Mouse (Mus musculus): ENCODE data around the gene Rnf144b.

Gene Rnf144b

DNA sequence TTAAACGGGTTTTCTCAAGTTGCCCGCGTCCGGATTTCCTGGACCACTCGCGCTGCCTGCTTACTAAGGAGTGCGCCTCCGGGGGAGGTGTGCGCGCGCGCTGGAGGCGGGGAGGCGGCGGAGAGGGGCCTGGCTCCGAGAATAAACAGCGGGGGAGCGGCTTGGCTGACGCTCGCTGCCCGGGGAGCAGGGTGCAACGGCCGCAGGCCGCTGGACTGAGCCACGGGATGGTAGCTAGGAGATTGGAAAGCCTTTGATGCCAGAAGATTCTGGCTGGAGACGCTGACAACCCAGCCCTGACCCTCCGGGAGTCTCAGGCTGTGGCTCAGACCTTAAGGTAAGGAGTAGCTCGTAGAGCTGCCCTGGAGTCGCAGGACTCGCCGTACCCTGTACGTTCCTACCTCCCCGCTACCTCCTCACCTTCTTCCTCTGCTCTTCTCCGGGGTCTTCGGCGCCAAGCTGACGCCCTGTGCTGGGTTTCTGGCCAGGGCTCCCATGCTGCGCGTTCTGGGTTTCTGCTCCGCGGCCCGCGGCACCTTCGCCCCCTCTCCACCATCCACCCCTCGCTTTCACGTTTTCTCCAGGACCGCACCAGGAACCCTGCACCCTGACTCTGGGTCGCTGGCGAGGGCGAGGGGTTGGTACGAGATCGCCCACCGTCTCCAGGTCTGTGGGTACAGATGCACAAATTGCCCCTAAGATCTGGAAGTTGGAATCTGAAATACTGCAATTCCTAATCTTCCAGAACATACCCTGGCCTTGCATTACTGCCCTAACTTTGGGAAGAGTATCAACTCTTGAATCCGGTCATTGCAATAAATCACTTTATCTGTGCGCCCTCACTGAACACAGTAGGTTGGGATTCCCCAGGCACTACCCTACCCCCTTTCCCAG, at the start of gene Rnf144b:
TSS of gene Rnf144b (plus strand) at position 120 of the 894 bp plus-strand sequence.
- in situ Hi-C loops (cut with MboI, MseI): no loop called here

DNA sequence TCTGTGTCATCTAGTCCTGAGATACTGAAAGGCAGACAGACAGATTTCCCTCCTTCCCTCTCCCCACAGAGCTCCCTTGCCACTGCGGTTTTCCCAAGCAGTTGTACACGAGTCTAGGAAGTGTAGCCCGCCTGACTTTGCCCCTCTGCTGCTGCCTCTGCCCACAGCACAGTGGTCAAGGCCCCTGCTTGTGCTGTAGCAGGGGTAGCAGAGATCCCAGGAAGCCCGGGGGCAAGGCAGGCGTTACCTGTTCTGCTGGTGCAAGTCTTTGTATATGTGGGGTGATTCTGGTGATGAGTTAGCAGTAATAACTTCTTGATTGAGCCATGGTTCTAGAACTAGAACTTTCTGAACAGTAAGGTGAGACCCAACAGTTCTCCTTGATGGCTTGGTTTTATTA, 46.3 kb upstream of the Rnf144b start:
- in situ Hi-C loops (cut with MboI, MseI): loop anchor here (5.0 to 25.0 kb wide), 2 partner anchors 211 to 389 kb away; no protein-coding TSS in a partner anchor

DNA sequence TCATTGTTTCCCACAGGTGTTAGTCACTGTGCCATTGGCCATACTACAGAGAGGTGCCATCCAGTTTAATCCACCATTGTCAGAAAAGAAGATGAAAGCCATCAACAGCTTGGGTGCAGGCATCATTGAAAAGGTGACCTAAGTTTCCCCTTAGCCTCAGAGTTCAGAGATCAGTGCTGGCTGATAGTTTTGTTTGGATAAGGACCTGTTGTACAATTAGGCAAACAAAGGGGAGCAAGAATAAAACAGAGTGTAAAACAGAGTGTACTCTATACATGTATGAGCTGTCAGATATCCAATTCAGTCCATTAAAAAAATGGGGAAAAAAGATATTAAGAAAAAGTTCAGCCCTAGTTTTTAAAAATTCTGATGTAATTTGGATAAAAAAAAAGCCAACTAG, 45.1 kb upstream of the Rnf144b start:
- in situ Hi-C loops (cut with MboI, MseI): loop anchor here (5.0 to 25.0 kb wide), 2 partner anchors 210 to 390 kb away; no protein-coding TSS in a partner anchor

DNA sequence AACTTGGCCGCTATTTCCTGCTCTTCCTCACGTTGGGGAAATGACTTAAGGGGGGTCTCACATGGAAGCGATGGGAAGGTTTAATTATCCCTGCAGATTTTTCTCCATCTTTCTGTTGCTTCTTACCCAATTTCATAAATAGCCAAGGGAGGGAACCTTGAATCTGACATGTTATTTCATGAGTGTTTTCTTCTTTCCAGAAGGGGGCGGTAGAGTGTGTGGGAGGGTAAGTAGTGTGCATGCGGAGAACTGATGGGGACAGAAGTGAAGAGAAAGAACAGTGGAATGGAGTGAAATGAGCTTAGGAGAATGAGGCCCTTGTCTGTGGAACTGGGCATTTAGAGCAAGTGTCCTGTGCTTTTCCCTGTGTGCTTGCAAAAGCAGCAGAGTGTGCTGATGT, 43.7 kb upstream of the Rnf144b start:
- in situ Hi-C loops (cut with MboI, MseI): loop anchor here (5.0 to 25.0 kb wide), 2 partner anchors 209 to 391 kb away; no protein-coding TSS in a partner anchor

DNA sequence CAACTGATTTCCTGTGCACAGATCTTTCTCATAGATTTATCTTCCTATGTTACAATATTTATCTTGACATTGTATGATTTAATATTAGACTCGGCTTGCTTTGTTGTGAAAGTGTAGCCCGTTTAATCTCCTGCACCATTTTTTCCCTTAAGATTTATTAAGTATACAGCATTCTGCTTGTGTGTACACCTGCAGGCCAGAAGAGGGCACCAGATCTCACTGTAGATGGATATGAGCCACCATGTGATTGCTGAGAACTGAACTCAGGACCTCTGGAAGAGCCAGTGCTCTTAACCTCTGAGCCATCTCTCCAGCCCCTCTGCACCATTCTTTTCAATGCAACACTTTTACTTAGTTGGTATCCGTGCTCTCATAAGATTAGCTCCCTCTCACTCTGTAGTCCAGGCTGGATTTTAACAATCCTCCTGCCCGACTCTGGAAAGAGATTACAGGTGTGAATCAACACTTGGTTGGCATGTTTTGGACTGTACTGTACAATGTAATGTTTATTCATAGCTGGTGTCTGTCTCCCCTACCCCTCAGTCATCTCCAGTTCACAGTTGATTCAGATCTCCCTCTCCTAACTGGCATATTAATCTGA, 41.5 kb upstream of the Rnf144b start:
- in situ Hi-C loops (cut with MboI, MseI): loop anchor here (25.0 kb wide), 1 partner anchor 394 kb away; no protein-coding TSS in a partner anchor

DNA sequence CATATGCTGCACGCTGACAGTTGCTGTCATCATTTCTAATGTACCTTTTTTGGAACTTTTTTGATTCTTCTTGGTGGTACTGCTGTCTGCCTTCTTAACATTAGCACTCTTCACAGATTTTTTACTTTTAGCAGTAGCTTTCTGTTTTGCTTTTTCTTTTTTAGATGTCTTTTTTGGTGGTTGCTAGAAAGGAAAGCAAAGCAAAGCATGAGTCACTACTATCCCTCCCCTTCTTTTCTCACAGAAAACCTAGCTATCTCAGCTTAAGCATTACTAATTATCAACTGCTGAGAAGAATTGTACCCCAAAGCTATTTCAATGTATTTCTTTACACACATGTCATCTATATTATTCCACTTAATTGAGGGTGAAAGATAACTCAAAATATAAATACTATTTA, 34.0 kb upstream of the Rnf144b start:
- in situ Hi-C loops (cut with MboI, MseI): loop anchor here (25.0 kb wide), 1 partner anchor 401 kb away; no protein-coding TSS in a partner anchor

DNA sequence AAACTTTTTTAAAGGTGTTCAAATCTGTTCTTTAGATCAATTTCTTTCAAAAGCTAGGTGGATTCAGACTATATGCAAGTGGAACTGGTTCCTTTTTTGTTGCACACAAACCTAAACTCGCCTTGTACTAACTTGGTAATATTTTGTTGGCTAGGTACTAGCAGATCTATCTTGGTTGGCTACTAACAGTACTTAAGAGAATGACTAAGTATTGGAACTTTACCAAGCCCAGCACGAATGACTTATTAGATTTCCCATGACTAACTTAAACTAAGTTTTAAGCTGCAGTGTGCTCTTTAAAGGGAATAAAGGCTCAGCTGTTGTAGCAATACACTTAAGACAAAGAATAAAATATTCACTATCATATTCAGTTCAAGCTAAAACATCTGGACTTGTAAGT, 33.2 kb upstream of the Rnf144b start:
- in situ Hi-C loops (cut with MboI, MseI): loop anchor here (25.0 kb wide), 1 partner anchor 402 kb away; no protein-coding TSS in a partner anchor

DNA sequence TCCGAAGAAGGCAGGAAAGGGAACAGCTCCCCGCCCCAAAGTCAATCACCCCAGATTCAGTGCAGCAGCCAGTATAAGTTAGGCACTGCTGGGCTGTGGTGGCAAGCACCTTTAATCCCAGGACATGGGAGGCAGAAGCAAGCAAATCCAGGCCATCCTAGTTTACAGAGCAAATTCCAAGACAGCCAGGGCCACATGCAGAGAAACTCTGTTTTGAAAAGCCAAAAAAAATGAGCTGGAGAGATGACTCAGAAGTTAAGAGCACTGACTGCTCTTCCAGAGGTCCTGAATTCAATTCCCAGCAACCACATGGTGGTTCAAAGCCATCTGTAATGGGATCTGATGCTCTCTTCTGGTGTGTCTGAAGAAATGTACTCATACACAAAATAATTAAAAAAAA, 28.7 kb upstream of the Rnf144b start:
- in situ Hi-C loops (cut with MboI, MseI): loop anchor here (25.0 kb wide), 1 partner anchor 406 kb away; no protein-coding TSS in a partner anchor

DNA sequence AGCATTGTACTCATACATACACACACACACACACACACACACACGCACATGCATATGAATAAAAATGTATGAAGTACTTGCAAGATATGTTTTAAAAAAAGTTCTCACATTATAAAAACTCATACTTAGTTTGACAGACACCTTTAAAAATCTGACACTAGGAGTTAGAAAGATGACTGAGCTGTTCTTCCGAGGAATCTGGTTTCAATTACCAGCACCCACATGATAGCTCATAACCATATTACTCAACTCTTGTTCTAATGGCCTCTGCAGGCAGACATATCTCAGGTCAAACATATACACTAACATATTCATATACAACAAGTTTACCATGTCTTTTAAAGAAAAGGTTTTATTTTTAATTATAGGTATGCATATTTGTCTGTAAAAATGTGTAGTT, 25.9 kb upstream of the Rnf144b start:
- in situ Hi-C loops (cut with MboI, MseI): loop anchor here (25.0 kb wide), 1 partner anchor 409 kb away; no protein-coding TSS in a partner anchor

DNA sequence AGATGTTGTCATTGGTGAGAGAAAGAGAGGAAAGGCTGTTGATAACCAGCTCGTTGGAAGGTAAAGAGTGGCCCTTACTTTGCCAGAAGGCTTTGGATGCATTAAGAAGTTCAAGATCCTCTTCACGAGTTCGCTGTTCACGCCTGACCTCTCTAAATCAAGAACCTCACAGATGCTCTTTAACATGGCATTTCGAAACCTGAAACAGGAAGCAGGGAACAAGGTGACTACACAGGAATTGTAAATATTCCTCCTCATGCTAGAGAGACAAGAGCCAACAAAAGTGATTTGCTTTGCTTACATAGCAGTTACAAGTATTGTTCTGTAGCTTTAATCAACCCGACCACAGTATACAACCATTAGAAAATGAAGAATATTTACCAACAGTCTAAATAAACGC, 23.2 kb upstream of the Rnf144b start:
- in situ Hi-C loops (cut with MboI, MseI): loop anchor here (25.0 kb wide), 1 partner anchor 412 kb away; no protein-coding TSS in a partner anchor

DNA sequence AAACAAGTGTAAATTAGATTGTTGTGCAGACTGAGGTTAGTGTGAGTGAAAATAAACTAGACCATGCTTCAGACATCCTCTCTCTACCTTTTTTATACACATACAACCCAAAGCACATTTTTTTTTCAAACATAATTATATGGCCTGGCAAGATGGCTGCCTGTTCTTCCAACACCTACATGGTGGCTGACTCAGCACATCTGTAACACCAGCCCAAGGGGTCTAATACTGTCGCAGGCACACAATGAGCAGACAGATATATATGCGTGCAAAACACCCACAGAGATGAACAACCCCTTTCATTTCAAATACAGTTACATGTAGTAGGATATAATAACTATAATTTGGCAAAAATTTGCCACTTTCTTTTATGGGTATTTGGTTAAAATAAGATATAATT, 21.9 kb upstream of the Rnf144b start:
- in situ Hi-C loops (cut with MboI, MseI): loop anchor here (10.0 kb wide), 1 partner anchor 1444 kb away; no protein-coding TSS in a partner anchor

DNA sequence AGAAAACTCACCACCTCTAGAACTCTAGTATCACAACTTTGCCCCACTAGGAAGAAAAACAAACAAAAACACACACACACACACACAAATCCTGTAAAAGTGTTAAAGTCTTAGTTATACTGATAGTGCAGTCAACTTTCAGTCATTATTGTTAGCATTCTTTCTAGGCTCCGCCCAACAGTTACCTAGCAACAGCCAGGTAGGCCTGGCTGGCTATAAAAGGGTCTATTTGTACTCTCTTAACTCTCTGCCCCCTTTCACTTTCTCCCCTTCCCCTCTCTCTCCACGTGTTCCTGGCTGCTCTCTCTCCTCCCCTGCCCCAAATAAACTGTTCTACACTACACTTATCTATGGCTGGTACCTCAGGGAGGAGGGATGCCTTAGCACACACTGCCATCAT, 18.3 kb upstream of the Rnf144b start:
- in situ Hi-C loops (cut with MboI, MseI): loop anchor here (10.0 kb wide), 1 partner anchor 1441 kb away; no protein-coding TSS in a partner anchor

DNA sequence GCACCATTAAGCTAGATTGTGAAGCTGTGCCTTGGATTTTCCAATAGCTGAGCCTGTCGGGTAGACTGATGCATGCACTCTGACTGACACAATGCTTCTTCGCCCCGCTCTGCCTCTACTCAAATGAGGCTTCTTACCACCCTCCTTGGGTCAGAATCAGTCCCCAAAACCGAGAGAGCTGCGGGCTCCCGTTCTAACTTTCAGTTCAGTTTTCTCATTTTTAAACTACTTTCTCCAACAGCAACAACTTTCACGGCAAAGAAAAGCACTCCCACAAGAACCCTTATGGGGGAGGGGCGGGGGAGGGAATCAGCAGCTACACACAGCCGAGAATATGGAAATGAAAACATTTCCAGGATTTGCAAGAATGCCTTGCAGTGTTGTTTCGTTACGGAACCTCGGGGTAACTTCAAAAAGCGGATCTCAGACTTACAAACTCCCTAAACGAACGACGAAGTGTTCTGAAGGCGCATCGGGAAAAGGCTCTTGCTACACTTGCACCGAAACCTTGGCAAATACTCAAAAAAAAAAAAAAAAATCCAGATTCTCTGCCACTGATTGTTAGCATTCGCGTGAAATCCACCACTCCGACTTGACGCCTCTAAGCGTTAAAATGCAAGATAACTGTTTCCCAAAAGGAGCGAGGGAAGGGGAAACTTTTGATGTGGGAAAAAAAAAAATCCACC, 17.5 kb upstream of the Rnf144b start:
- in situ Hi-C loops (cut with MboI, MseI): loop anchor here (10.0 kb wide), 1 partner anchor 1440 kb away; no protein-coding TSS in a partner anchor

DNA sequence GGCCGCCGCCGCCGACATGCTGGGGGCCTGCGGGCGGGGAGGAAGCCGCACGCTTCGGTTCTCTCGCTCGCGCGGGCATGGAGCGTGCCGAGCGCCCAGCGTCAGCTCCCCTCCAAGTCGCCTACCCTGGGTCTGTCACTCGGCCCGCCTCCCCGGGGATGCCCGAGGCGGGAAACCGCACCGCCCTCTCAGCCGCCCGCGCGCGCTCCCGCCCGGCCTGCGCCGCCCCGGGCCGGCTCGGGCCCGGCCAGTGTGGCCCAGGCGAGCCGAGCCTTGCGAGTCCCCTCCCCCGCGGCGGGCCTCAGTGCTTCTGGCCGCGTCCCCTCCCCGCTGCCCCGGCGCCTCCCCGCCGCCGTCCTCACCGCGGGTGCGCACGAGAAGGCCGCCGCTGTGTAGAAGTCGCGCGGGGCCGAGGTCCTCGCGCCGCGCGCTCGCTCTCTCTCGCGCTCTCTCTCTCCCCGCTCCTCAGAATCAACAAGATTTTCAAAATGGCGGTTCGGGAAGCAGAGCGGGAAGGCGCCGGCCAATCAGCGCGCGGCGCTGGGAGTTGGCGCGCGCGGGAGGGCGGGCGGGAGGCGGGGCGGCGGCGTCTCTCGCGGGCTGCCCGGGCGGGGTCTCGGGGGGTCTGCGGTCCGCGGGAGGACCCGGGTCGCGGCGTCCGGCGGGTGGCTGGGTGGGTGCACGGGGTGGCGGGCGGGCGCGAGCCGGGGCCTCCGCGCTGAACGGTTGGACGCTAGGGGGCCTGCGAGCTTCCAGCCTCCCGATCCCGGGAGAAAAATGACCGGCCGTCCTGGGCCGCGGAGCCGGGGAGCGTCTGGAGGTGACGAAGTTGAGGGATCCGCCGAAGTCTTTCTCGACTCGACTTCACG, 16.5 kb upstream of the Rnf144b start, which contains the start of gene Dek:
TSS of gene Dek (minus strand) at position 491 of the 869 bp plus-strand sequence.
- in situ Hi-C loops (cut with MboI, MseI): loop anchor here (10.0 kb wide), 1 partner anchor 1439 kb away; no protein-coding TSS in a partner anchor

DNA sequence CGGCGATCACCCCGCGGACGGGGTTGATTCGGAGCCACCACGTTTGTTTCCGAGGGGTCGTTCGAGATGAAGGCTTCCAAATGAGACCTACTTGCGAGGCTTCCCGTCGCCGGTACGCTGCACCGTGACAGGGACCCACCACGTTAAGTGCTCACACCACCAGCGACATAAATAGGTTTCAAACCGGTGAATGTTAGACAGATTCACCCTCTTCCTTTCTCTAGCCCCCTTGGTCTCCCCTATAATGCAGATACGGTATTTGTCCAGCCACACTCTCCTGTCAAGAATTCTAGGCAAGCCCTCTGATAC, 15.9 kb upstream of the Rnf144b start:
- in situ Hi-C loops (cut with MboI, MseI): loop anchor here (10.0 kb wide), 1 partner anchor 1438 kb away; no protein-coding TSS in a partner anchor

DNA sequence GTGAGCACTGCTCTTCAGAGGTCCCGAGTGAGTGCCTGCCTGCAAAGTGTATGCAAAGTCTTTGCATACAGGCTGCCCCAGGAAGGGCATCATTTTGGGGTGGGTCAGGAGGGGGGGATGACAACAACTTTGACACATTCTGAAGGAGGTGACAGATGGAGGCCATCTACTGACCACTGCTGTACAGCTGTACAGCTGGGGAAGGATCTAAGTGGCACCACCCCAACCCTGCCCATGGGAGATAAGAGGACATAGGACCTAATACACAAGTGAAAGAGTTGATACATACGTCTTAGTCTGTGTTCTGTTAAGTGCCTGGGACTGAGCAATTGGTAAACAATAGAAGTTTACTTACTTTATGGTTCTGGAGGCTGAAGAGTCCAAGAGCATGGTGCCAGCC, 13.2 kb upstream of the Rnf144b start:
- in situ Hi-C loops (cut with MboI, MseI): loop anchor here (10.0 kb wide), 1 partner anchor 1436 kb away; no protein-coding TSS in a partner anchor

DNA sequence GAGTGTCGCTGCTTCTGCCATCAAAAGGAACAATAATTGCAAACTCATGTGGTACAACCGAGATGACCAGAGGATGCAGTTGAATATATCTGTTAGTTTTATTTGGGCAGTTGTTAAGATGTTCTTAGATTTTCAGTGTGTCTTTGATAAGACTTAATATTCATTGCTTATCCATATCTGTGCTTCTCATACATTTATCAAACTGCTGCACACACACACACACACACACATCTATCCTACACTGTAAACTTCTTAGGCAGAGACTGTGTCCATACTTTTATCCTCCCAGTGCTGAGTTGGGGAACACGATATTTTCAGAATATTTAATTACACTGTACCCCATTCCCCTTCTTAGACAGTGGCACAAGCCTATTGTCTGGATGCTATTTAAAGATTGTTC, 11.3 kb upstream of the Rnf144b start:
- in situ Hi-C loops (cut with MboI, MseI): no loop called here

DNA sequence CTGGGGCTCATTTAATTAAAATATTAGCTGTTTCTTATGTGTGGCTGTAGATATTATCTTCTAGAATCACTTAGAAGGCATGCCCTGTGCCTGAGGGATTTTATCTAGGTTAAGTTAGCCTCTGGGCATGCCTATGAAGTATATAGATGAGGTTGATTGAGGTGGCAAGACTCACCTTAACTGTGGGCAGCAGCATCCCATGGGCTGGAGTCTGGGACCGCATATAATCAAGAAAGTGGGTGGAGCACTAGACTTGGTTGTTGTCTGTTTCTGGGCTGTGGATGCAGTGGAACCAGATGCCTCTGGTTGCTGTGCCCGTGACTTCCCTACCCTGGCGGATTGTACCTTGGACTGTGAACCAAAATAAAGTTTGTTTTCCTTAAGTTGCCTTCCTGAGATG, 10.4 kb upstream of the Rnf144b start:
- in situ Hi-C loops (cut with MboI, MseI): no loop called here

DNA sequence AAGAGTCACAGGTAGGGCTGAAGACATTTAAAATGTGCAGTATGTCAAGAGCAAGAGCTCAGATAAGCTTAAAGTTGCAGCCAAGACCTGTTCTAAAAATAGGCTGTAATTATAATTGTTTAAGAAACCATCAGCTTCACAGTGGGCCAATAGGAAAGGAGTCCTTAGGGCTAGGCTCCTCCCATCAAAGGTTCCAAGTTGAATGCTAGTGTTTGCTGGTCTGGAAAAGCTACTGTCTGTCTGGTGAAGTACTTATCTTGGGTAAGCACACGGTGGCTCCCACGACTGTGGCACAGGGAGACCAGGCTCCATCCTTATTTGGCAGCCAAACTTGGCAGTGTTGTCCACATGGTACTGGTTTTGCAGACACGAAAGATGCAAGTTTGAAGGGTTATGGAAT, 9.5 kb upstream of the Rnf144b start:
- in situ Hi-C loops (cut with MboI, MseI): no loop called here

DNA sequence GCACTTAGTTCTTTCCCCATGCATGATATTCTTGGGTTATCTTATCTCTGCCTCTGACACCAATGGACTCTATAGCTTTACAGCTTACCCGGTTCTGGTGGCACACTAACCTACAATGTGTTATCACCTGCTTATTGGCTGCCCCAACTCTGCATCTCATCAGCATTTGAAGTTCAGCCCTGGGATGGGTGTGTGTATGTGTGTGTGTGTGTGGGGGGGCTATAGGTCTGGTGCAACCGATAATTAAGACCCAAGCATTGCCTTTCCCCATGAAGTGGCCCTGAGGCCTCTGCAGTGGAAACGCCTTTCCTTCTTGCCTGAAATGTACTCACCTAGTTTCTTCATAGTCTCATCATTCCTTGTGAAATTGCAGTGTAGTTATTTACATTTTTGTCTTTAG, 6.5 kb upstream of the Rnf144b start:
- in situ Hi-C loops (cut with MboI, MseI): no loop called here

Measured in regulatory T cell (primary cell).